Mouse (Mus musculus): ENCODE measurements at regions not wholly inside any gene's neighbourhood (a gene's known extent, or its start where the extent isn't known, plus 50 kb on each side); places are given as distances from the start of the nearest gene placed in this dataset.

DNA sequence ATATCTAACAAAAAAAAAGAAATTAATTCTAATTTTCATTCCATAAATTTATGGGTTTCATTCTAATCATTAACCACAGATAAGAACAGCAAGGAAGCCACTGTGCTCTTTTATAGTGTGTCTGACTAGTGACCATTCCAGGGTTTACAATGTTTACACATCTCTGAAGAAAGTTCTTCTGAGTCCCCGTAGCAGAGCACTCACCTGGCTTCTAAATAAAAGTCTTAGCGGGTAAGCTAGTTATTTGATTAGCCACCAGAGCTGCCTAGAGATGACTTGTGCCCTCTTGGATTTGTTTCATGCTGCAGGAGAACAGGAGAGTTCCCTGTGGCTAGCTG lies 206.7 kb upstream of the Ank start:
- DNase-seq (ENCODE audit: low read depth, low spot score) = no peak

DNA sequence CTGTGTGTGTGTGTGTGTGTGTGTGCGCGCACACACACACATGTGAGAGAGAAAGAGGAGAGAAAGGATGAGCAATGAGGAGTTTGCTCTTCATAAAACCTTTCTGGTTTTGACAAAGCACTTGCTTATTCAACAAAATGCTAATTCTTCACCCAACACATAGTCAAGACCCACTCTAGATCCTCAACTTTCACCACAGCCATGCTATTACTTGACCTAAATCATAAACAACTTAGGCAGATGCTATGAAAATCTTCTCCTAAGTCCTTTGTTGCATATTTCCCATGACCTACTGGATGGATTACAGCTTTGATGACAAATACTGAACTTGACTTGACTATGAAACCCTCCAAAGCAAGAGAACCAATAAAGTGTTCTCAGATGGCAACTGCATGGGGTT lies 196.3 kb upstream of the Ank start:
- DNase-seq (ENCODE audit: low read depth, low spot score) = no peak

DNA sequence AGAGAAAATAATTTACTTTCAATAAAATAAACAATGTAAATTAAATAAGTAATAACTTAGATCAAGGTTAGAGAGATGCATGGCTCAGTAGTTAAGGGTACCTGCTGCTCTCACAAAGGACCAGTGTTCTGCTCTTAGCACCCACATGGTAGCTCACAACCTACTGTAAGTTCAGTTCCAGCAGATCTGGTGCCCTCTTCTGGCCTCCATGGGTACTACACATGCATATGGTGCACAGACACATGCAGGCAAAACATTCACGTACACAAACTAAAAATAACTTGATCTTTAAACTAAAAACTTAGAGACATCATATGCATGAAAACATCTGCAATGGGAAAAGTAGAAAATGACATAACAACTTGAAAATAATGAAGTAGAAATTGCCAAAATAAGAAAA lies 184.2 kb upstream of the Ank start:
- no peak for DNase-seq (ENCODE audit: low read depth, low spot score)

DNA sequence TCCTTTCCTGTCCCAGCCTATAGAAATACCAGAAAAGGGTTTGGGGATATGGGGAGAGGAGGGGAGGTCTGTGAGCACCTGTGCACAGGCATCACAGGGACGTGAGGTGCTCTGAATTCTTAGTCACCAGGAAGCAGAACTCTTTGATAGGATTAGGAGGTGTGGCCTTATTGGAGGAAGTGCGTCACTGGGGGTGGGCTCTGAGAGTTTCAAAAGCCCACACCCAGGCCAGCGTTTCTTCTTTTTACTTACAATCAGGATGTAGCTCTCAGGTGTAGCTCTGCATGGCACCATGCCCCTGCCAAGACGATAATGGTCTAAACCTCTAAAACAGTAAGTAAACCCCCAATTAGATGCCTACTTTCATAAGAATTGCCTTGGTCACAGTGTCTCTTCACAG lies 162.6 kb upstream of the Ank start:
- DNase-seq (ENCODE audit: low read depth, low spot score) = no peak

DNA sequence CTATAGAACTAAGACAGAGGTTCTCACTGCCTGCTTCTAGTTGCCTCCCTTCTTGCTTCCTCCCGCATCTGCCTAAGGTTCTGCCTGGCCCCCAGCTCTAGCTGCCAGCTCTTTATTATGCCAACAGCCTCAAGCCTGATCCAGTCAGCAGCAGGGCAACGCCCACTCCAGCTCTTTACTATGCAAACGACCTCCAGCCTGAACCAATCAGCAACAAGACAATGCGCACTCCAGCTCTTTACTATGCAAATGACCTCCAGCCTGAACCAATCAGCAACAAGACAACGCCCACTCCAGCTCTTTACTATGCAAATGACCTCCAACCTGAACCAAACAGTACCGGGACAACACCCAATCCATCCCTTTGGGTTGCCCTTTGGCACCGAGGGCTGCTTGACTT lies 162.2 kb upstream of the Ank start:
- no peak for DNase-seq (ENCODE audit: low read depth, low spot score)

DNA sequence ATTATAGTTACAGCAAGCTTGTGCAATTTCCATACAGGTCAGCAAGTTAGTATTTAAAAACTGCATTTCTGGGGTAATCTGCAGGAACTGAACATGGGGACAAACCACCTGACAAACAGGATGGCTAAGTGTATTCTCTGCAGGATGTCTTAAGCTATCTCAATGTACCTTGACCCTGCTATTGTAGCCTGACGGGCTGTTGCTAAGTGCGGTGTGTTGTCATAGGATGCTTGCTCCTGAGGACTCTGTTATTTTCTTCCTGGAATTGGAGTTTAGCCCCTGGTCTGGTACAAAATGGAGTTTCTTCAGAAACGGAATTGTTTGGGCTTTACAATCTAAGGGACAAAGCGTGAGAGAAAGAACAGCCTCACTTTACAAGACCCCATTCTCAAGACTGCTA lies 161.4 kb upstream of the Ank start:
- DNase-seq (ENCODE audit: low read depth, low spot score) = no peak

DNA sequence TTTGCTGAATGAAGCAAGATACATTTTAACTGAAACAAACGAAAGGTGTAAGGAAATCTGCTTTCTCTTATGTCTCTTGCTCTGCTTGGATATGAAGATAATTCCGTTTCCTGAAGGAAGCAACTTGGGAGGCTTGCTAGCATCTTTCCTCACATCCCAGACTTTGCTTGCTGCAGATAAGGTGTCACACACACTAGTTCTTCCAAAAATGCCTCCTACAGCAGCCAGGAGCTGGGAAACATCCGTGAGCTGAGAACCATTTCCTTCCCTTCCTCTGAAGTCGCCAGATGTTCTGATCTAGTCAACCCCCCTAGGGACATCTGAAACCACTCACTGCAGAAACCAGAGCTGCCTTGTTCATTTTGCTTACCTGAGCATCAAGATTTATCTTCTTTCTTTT lies 157.8 kb upstream of the Ank start:
- no peak for DNase-seq (ENCODE audit: low read depth, low spot score)

DNA sequence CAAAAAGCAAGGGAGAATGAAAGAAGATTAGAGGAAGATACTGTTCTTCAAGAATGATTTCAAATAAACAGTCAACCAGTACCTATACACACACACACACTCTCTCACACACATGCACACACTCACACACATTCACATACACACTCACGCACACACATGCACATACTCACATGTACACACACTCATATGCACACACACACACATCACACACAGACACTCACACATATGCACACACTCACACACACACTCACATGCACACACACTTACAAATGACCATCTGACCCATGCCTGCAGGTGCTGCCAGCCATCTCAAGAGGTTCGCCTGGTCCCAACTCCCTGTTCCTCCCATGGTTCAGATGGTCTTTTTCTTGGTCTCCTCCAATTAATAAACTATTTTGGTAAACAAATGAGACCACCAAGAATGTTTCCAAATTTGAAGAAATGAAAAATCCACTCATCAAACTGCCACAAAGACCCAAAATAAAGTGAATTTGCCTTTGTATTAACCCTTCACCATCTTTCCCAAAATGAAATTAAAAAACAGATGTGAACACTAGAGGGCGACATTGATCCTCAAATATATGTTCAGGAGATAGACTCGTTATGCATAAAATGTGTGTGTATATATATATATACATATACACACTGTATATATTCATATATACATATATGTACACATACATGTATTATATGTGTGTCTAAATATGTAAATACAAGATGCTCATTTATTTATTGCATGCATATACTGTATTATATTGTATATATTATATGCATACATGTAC lies 150.3 kb upstream of the Ank start:
- DNase-seq (ENCODE audit: low read depth, low spot score) = peak; percentile 30

DNA sequence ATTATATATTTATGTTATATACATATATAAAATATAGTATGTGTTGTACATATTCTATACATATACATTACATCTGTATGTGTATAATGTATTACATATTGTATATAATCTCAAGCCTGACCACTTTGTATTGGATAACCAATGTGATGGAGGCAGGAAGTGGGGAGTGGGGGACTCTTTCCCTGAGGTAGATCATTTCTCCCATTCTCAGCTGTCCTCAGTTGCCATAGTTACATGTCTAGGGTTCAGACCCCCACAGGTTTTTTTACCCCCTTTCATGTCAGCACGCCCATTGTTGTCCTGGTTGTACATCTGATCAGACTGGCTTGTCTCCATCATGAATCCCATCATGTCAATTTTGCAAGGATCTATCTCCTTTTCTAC lies 149.7 kb upstream of the Ank start:
- no peak for DNase-seq (ENCODE audit: low read depth, low spot score)

DNA sequence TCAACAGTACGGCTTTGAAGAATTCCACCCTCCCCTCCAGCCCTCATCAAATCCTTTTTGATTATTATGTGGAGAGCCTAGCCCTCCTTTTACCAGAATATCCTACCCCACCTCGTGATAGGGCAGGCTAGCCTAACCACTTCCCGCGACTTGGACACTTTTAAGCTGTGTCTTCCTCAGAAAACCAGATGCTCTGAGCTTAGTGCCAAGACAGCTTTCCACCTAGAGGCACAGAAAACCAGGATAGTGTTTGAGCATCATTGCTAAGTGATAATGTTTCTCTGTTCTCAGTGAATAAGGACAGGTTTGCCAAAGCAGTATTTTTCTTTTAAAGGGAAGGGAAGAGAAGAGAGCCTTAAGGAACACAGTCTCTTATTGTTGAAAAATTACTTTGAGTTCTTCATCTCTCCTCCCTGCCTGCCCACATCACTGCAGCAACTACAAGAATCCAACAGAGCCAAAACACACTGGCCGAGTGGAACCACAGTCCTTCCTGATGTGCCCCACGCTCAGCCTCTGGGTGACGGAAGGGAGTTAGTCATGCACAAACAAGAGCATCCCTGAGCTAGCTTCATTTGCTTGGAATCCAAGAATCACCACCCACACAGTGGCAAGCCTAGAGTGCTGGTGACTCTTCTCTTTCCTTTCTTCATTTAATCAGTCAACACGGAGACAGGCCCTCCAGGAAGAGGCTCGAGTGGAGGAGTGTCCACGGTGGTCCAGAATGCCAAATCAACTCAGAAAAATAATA lies 144.4 kb upstream of the Ank start:
- DNase-seq (ENCODE audit: low read depth, low spot score) = no peak

DNA sequence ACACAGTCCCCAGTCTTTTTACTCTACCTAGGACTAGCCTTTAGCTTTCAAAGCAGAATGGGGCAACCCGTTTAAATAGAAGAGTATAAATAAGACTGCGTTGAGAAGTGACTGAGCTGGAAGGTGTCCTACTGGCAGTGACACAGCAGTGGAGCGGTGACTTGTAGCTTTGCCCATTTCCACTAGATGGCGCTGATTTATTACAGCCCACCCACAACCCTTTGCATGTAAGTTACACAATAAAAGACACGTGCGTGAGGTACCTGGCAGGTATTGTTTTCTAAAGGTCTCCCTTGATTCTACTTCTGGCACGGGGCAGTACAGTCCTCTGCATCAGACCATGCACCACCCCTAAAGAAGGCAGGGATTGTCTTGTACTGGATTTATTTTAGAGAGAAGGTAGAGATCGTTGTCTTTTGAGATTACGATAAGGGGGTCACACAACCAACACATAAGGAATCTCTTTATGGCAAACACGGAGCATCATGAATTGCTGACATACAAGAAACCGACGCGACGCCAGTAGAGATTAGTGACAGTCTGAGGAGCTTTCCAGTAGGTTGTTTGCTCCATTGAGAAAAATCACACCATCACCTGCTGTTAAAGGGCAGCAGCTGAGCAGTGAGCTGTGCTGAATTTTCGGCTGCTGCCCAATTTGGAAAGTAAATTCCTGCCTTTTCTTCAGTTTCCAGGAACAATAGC lies 140.5 kb upstream of the Ank start:
- DNase-seq (ENCODE audit: low read depth, low spot score) = peak; percentile 56

DNA sequence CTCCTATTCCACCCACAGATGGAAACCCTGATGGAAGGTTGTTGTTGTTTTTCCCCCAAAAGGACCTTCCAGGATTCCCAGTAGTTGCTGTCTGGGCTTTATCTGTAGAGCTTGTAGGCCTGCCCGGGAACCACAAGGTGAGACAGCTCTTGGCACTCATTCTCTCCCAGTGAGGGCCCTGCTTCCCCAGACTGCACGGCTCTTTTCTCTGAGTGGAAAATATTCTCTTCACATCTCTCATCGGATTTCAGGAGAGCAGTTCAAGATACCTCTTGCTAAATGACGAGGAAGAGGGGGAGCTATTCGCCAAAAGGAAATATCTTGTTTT lies 140.0 kb upstream of the Ank start:
- no peak for DNase-seq (ENCODE audit: low read depth, low spot score)

DNA sequence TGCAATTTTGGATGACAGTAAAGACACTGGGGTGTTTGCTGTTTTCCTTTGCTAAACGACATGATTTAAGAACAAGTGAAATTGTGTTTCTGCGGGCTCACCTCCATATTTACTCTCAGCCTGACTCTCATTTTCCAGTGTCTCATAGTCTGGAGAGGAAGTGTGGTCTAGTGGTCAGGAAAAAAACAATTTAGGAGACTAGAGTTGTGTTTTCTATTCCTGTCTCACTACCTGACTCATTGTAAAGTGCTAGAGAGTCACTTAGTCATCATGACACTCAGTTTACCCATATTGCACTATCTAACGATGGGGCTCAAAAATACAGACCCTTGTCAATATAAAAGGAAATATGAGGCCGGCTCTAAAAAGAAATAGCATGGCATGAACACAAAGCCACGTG lies 138.7 kb upstream of the Ank start:
- DNase-seq (ENCODE audit: low read depth, low spot score) = no peak

DNA sequence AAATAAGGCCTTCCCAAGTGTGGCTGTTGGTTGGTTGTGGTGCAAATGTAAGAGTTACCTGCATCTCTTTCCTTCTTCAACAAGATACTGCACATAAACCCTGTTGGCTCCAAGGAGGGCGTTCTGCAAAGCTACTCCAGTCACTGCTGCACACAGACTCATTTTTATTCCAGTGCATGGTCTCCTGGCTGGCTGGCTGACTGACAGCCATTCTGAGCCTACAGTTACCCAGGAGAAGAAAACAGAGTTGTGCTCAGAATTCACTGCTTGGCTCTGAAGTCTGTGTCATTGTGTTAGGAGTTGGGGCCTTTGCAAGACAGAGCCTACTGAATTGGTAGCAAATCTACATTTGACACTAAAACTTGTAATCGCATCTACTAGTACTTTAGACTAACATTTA lies 138.0 kb upstream of the Ank start:
- no peak for DNase-seq (ENCODE audit: low read depth, low spot score)

DNA sequence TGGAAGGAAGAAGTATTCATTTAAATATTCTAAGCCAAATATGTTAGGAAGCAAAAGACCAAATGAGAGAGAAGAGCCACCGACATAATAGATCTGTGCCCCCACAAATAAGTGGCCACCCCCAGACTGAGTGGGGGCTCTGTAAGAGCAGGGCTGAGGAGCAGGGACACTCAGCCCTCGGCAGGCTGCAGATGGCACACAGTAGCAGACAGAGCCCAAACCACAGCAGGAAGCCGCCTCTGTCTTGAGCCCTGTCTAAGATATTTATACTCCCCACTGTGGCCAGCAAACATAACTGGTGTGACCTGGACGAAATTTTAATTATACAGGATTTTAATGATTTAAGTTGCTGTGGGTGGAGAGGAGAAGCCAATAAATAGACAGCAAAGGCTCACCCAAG lies 126.4 kb upstream of the Ank start:
- DNase-seq (ENCODE audit: low read depth, low spot score) = no peak

DNA sequence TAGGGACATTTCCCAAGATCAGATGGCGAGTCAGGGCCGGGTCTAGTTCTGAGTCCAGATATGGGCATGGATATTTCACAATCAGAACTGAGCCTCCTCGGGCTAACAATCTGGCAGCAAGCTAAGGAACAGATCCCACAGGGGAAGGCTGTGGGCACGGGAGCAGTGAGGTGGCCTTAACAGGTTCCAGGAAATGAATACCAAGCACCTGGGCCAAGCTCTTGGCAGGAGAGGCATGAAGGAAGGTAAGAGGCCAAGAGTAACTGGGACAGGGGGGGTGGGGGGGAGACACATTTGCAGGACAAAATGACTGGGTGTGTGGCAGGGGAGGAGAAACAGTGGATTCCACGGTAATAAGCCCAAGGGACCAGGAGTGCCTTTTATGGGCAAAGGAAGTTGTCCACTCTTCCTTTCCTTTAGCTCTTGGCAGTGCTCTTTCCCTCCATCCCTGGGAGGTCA lies 124.9 kb upstream of the Ank start:
- no peak for DNase-seq (ENCODE audit: low read depth, low spot score)

DNA sequence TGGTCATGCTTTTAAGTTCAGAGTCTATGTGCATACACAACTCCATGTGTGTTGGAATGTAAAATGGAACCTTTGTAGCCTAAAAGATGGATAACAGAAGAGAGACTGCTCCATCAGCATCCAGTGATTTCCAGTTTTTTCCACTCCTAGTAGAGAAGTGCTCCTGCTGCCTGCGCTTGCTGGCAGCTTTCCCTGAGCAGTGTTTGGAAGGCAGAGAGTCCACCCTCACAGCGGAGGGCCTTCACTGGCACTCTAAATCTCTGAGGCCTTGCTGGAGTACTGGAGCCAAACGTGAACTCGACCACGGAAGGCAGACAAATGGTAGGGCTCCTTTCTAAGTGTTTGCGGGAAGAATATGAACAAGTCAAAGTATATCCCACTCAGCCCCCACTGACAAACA lies 108.0 kb upstream of the Ank start:
- no peak for DNase-seq (ENCODE audit: low read depth, low spot score)

DNA sequence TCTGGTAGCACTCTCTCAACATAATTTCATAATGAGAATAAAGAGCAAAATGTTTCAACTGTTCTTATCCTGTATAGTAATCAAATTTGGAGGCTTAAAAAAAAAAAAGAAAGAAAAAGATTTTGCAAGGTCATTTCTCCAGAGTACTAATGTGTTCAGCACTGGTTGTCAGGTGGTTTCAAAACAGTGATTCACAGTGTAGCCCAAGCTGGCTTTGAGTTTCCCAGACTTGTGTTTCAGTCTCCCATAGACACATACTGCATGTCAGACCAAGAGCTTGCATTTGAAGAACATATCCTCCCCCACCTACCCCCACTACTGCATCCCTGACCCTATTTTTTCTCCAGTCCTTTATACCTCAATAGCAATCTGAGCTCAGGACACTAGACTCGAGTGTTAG lies 107.2 kb upstream of the Ank start:
- no peak for DNase-seq (ENCODE audit: low read depth, low spot score)

DNA sequence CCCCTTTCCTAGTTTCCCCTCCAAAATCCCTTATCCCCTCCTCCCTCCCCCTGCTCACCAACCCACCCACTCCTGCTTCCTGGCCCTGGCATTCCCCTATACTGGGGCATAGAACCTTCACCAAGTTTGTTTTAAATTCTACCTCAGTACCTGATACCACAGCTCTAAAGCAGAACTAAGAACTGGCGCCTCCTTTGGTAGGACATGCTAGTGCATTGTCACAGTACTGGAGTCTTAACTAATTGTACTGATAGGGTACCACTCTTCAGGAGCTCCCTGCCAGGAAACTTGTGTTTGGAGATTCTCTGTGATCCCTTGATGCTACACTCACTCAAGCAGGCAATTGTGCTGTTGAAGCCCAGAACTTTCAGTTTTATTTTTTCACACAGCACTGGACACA lies 92.0 kb upstream of the Ank start:
- DNase-seq (ENCODE audit: low read depth, low spot score) = no peak

DNA sequence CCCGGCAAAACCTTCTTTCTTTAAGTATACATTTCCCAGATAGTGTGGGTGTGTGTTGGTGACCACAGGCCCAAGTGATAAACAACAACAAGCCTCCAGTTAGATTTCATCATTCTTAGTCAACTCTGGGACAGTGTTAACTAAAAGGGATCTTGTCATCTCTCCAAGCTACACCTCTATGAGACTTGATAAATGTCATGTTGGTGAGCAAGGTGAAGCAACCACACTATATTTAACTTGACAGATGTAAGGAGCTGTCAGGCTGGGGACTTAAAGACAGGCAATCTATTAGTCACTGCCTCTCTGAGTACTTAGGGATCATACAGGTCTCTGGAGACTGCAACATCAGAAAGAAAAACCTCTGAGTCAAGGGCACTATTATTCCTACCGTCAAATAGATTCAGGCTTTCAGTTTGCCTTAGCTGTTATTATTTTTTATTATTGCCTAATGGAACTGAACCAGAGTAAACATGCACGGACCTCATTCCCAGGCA lies 87.8 kb upstream of the Ank start:
- no peak for DNase-seq (ENCODE audit: low read depth, low spot score)

DNA sequence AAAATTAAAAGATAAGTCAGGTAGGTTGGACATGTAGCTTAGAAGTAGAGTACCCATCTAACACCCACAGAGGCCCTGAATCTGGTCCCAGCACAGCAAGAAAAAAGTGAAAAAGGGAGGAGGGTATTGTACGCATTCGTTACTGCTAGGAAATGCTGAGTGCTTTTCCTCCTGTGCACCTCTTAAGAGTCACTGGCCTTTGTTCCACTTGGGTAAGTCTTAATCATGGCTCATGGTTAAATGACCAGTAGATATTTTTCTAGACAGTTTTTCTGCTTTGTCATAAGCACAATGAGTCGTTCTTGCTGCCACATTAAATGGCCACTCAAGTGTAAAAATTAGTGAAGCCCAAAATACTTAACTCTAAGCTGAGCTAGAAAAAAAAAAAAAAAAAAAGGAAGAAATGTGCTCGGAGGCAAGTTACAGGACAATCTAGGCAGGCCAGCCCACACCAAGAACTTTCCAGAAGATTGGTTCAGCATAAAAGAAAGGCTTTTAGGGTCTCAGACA lies 86.0 kb upstream of the Ank start:
- no peak for DNase-seq (ENCODE audit: low read depth, low spot score)

DNA sequence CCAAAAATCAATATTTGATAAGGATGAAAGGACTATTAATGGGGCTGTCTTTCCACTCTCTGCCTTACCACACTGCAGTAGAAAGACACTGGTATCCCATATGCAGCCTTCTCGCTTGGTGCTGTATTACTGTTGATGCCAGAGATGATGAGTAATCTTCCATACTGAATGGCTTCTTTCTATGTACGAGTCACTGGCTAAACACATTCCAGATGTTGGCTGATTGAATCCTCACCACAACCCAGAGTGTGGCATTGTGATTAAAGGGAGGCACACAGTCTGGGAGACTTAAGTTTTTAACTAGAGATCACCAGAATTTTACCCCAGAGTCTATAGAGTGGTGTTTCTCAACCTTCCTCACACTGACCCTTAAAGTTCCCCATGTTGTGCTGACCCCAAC lies 84.9 kb upstream of the Ank start:
- no peak for DNase-seq (ENCODE audit: low read depth, low spot score)

DNA sequence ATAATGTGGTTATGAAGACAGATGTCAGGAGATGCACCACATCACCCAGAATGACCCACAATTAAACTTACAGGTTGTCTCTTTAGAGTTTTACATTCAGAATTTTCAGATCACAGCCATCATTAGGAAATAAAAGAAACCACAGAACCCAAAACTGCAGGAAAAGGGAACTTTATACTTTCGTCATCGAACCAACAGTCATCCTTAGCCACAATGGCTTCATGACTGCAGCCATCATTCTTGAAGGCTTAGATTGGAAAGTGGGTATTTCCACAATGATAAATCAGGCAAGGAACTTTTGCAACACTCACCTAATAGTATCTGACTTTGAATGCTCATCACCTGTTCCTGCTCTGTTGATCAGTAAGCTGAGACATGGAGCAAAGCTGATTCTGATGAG lies 75.9 kb upstream of the Ank start:
- no peak for DNase-seq (ENCODE audit: low read depth, low spot score)

Measured in retina, postnatal 7 days (tissue).